Mouse (Mus musculus): Measurements from ENCODE around the gene Nudcd3.

Nudcd3 gene

GRCm38 (mm10) chr11:6109990-6110389 is 90.2 kb downstream of the Nudcd3 start:
- ChIA-PET POLR2A (interaction anchor here in 1 of 4 experiments (0.6 to 1.7 kb wide), 3 partner anchors 13 to 213 kb away, joined by 3 to 8 read pairs (median 4); no protein-coding TSS in a partner anchor), CTCF (no interaction called here)

GRCm38 (mm10) chr11:6108296-6108695 is 91.9 kb downstream of the Nudcd3 start:
- CTCF ChIA-PET: no interaction called here
- POLR2A ChIA-PET: interaction anchor here in 2 of 4 experiments (0.9 to 1.5 kb wide), 2 partner anchors 20 to 73 kb away, joined by 3 read pairs; no protein-coding TSS in a partner anchor

GRCm38 (mm10) chr11:6107722-6108121 is 92.5 kb downstream of the Nudcd3 start:
- ChIA-PET POLR2A (interaction anchor here in 2 of 4 experiments (0.6 to 1.5 kb wide), 3 partner anchors 20 to 126 kb away, joined by 3 read pairs; no protein-coding TSS in a partner anchor), CTCF (interaction anchor here in 2 of 4 experiments (0.5 to 1.3 kb wide), 2 partner anchors 11 to 91 kb away, joined by 3 read pairs; no protein-coding TSS in a partner anchor)

- ChIA-PET CTCF (no interaction called here), POLR2A (interaction anchor here in 1 of 4 experiments (1.2 to 1.5 kb wide), 2 partner anchors 21 to 114 kb away, joined by 3 to 4 read pairs; no protein-coding TSS in a partner anchor)
These were observed 95.5 kb downstream of the Nudcd3 start for GRCm38 (mm10) chr11:6104734-6105133.

GRCm38 (mm10) chr11:6096637-6097036 is 103.6 kb downstream of the Nudcd3 start:
- ChIA-PET POLR2A (interaction anchor here in 2 of 4 experiments (0.6 to 1.1 kb wide), 3 partner anchors 10 to 584 kb away, joined by 3 to 5 read pairs (median 4); no protein-coding TSS in a partner anchor), CTCF (interaction anchor here in 3 of 4 experiments (0.6 to 1.8 kb wide), 7 partner anchors 11 to 266 kb away, joined by 3 to 10 read pairs (median 4); partner anchors contain the start of gene Myl7 (in 1 of the 3))

GRCm38 (mm10) chr11:6086991-6087390 is 113.2 kb downstream of the Nudcd3 start:
- ChIA-PET POLR2A (interaction anchor here in 2 of 4 experiments (0.5 to 1.6 kb wide), 6 partner anchors 11 to 274 kb away, joined by 3 to 4 read pairs (median 3); no protein-coding TSS in a partner anchor), CTCF (interaction anchor here in 1 of 4 experiments (1.2 to 1.7 kb wide), 2 partner anchors 96 to 101 kb away, joined by 3 to 5 read pairs; no protein-coding TSS in a partner anchor)

GRCm38 (mm10) chr11:6078737-6079136 is 121.5 kb downstream of the Nudcd3 start:
- ChIA-PET CTCF (interaction anchor here in 1 of 4 experiments (0.9 kb wide), 1 partner anchor 33 kb away, joined by 3 read pairs; no protein-coding TSS in a partner anchor), POLR2A (interaction anchor here in 2 of 4 experiments (0.8 to 1.0 kb wide), 2 partner anchors 10 to 11 kb away, joined by 3 to 4 read pairs; no protein-coding TSS in a partner anchor)

GRCm38 (mm10) chr11:6075618-6076066 is 124.6 kb downstream of the Nudcd3 start:
- ChIA-PET CTCF (no interaction called here), POLR2A (no interaction called here)

GRCm38 (mm10) chr11:6068181-6068957 is 131.8 kb downstream of the Nudcd3 start:
- POLR2A ChIA-PET: interaction anchor here in 3 of 4 experiments (0.6 to 10.3 kb wide), 14 partner anchors 10 to 415 kb away, joined by 3 to 70 read pairs (median 4); partner anchors contain the start of gene Dbnl (in 1 of the 3)
- CTCF ChIA-PET: interaction anchor here in 2 of 4 experiments (0.6 to 1.6 kb wide), 3 partner anchors 115 to 580 kb away, joined by 3 to 6 read pairs (median 4); no protein-coding TSS in a partner anchor

- ChIA-PET POLR2A (interaction anchor here (0.5 to 10.3 kb wide), 18 partner anchors 12 to 476 kb away, joined by 3 to 70 read pairs (median 4); partner anchors contain the start of genes A730071L15Rik (in 2 of the 4) and Nudcd3 (in 2 of the 4)), CTCF (interaction anchor here (0.6 to 1.6 kb wide), 8 partner anchors 33 to 181 kb away, joined by 3 to 4 read pairs (median 3); no protein-coding TSS in a partner anchor)
These were observed 133.1 kb downstream of the Nudcd3 start for GRCm38 (mm10) chr11:6067160-6067559.

- POLR2A ChIA-PET: interaction anchor here in 2 of 4 experiments (1.1 to 10.3 kb wide), 10 partner anchors 21 to 187 kb away, joined by 3 to 70 read pairs (median 4); partner anchors contain the start of genes A730071L15Rik (in 2 of the 2) and Nudcd3 (in 2 of the 2)
- CTCF ChIA-PET: interaction anchor here in 2 of 4 experiments (0.8 to 1.1 kb wide), 2 partner anchors 33 to 122 kb away, joined by 4 read pairs; no protein-coding TSS in a partner anchor
These were observed 134.0 kb downstream of the Nudcd3 start, which contains the start of gene Camk2b for GRCm38 (mm10) chr11:6066176-6066575. TSS of gene Camk2b (minus strand) at chr11:6066362.

GRCm38 (mm10) chr11:6065551-6066121 is 134.6 kb downstream of the Nudcd3 start:
- ChIA-PET CTCF (no interaction called here), POLR2A (interaction anchor here in 2 of 4 experiments (1.0 to 10.3 kb wide), 5 partner anchors 26 to 135 kb away, joined by 4 to 70 read pairs (median 7); partner anchors contain the start of genes A730071L15Rik (in 1 of the 2), Nudcd3 (in 1 of the 2) and Ykt6 (in 1 of the 2))

GRCm38 (mm10) chr11:6065046-6065521 is 135.1 kb downstream of the Nudcd3 start:
- CTCF ChIA-PET: interaction anchor here in 1 of 4 experiments (0.8 kb wide), 1 partner anchor 197 kb away, joined by 3 read pairs; no protein-coding TSS in a partner anchor
- POLR2A ChIA-PET: interaction anchor here in 3 of 4 experiments (0.5 to 10.3 kb wide), 16 partner anchors 11 to 370 kb away, joined by 3 to 70 read pairs (median 4); partner anchors contain the start of gene Ykt6 (in 1 of the 3)

GRCm38 (mm10) chr11:6064215-6065045 is 135.8 kb downstream of the Nudcd3 start:
- ChIA-PET CTCF (interaction anchor here (0.7 to 1.8 kb wide), 6 partner anchors 69 to 284 kb away, joined by 3 to 7 read pairs (median 4); no protein-coding TSS in a partner anchor), POLR2A (interaction anchor here (0.5 to 10.3 kb wide), 25 partner anchors 11 to 566 kb away, joined by 3 to 70 read pairs (median 4); partner anchors contain the start of genes Urgcp (in 1 of the 4) and Ykt6 (in 1 of the 4))

- CTCF ChIA-PET: interaction anchor here (0.7 to 1.8 kb wide), 5 partner anchors 68 to 283 kb away, joined by 3 to 7 read pairs (median 4); no protein-coding TSS in a partner anchor
- POLR2A ChIA-PET: interaction anchor here (0.6 to 10.3 kb wide), 22 partner anchors 10 to 566 kb away, joined by 3 to 70 read pairs (median 4); partner anchors contain the start of genes Ogdh (in 1 of the 4) and Urgcp (in 1 of the 4)
These were observed 136.6 kb downstream of the Nudcd3 start for GRCm38 (mm10) chr11:6063501-6064214.

GRCm38 (mm10) chr11:6063065-6063464 is 137.2 kb downstream of the Nudcd3 start:
- POLR2A ChIA-PET: interaction anchor here in 3 of 4 experiments (0.6 to 10.3 kb wide), 10 partner anchors 9 to 209 kb away, joined by 3 to 70 read pairs (median 8); no protein-coding TSS in a partner anchor
- CTCF ChIA-PET: interaction anchor here in 2 of 4 experiments (1.2 to 1.8 kb wide), 2 partner anchors 68 to 177 kb away, joined by 3 to 7 read pairs; no protein-coding TSS in a partner anchor
